Mouse (Mus musculus): ENCODE data around the gene Lcmt2.

Gene Lcmt2

DNA sequence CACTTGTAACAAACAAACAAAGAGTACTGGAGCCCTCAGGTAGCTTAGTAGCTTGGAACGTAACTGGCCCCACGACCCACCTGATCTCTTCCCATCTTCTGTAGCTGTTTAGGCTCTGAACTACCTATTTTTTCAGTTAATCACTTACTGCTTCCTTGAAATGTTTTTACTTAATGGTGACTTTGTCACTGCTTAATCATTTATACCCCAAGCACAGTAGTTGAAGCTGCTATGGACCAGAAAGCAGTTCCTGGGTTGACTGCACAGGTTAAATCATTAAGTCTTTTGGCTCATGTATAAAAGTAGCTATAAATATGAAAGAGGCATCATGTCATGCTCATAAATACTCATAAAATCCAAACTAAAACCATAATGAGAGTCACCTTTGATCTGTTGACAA lies 25.0 kb downstream of the Lcmt2 start:
- no peak for DNase-seq

DNA sequence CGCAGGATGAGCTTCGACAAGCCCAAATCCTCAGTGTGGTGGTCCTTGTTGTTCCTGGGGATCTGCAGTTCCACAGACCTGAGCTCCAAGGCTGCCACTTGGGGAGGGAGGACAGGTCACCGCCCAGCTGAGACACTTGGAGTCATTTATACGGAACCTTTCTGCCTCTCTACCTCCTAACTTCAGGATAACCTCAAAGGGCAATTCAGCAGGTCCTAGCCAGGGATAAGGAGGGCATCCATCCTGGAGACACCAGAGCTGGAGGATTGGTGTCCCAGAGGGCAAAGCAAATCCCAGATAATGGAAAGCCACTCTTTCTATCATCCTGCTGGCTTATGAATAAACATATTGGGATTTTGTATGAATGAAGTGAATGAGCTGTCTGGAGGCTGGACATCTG lies 30.8 kb downstream of the Lcmt2 start, which contains the start of gene Tgm7:
TSS of gene Tgm7 (minus strand) at position 101 of the 400 bp plus-strand sequence.
- DNase-seq: no peak

DNA sequence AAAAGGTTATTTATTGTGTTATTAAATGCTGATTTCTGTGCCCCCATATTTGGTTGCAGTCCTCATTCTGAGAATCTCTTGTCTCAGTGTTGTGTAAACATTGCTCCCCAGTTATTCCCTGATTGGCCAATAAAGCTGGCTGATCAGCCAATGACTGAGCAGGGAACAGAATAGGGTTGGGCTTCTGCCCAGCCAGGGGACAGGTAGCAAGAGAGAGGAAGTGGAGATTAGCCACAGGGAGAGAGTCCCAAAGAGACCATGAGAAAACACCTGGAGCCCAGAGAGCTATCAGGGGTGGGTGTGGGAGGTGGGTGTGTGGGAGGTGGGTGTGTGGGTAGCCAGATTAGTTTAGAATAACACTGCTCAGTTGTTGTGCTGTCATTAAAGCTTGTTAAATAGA lies 34.5 kb downstream of the Lcmt2 start:
- no peak for DNase-seq

DNA sequence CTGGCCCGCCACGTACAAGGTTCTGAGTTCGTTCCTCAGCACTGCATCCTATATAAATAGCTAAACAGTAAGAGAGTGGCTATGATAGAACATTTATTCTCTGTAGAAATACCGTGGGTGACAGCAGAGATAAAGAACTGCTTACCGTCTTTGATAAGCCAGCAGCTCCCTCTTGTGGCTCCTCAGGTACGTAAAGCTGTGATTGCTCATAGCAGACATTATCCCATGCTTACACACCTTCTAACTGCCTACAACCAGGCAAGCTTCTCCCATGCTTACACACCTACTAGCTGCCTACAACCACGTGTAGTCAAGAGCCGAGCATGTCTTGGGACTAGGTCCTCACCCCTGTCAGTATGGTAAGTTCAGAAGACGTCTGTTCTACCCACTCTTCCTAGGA lies 38.4 kb downstream of the Lcmt2 start:
- DNase-seq: peak; percentile 88

DNA sequence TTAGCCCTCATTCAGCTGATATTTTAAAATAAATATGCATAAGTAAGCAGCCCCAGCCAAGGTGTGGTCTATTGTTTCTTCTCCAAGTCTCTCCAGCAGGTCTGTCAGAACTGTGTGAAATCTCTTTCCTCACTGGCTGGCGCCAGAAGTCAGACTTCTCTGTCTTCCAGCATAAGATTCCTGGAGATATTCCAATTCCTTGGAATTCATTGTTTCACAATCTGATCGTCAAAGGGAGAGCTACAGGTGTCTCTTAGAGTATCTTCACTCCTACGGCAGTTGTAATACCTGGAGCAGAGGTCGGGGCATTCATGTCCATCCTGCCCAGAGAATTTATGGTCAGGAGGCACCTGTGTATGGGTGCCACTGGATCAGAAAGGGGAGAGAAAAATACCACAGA lies 50.7 kb downstream of the Lcmt2 start:
- no peak for DNase-seq

DNA sequence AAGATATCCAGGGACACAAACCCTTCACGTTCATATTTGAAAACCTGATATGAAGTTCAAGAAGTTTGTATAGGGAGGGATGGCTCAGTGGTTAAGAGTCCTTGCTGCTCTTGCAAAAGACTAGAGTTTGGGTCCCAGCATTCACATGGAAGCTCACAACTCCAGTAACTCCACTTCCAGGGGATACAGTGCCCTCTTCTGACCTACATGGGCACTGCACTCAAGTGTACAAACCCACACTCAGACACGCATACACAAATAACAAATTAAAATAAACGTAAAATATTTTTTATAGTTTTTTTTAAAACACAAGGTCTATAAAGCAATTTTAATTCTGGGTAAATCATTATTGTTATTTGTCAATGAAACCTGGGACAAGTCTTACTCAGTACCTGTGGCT lies 51.9 kb downstream of the Lcmt2 start:
- DNase-seq: no peak

DNA sequence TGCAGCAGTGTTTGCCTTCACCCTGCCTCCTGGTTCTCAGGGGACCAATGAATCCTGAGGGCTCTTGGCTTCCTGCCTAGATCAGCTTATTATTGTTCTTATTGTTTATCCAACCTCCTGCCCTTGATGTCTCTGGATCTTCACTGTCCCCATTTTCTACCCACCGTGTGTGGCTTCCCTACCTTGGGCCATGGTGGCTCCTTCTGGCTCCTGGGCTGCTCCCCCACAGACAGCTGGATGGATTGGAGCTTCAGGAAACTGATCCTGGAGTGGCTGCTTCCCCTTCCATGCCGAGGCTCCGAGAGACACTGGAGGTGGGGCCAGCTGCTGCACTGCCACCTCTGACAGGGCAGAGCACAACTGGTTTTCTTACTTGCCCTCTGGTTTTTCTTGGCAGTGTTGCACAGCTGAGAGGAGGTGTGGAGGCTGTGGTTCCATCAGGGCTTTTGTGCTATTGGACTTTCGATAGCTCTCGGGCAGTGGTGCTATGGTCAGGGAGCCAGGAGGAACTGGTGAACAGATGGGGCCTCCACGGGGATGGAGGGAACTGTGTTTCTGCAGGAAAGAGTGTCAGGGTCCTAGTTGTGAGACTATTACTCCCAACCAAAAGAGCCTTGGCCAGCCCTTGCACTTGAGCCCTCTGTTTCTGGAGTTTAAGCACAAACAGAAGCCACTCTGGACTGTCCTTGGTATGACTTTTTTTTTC lies 54.8 kb downstream of the Lcmt2 start, which contains the start of gene Tgm5:
TSS of gene Tgm5 (minus strand) at position 362 of the 706 bp plus-strand sequence.
- DNase-seq: no peak

DNA sequence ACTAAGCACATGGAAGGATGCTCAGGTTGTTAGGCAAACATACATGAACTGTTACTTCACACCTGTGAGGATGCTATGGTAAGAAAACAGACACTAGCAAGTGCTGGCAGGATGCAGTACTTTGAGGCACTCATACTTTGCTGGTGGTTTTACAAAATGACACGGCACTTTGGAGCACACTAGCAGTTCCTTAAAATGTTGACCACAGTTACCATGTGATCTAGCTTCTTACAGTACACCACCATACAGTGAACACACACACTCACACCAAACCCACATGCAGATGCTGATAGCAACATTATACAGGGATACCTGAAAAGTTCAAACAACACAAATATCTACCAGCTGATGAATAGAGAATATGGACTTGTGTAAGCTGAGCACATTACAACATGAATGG lies 57.8 kb downstream of the Lcmt2 start:
- no peak for DNase-seq
